Mouse (Mus musculus) cerebral cortex, adult 2 months (tissue): ENCODE data around the gene Jagn1.

ENCODE experiments used
- WGBS: fragments of 180-500 bp; shearing (Covaris S2); methylation state at CpG from one replicate; pipeline ENCODE4 v1.1.7; 2018; 5-methylcytosine and 5-hydroxymethylcytosine counted together

The Jagn1 gene

GRCm38 (mm10) chr6:113442442-113443090 is at the start of gene Jagn1:
TSS of gene Jagn1 (plus strand) at chr6:113442569.
- under 1% methylated on average over 45 of the region's 45 CpGs for WGBS

DNA sequence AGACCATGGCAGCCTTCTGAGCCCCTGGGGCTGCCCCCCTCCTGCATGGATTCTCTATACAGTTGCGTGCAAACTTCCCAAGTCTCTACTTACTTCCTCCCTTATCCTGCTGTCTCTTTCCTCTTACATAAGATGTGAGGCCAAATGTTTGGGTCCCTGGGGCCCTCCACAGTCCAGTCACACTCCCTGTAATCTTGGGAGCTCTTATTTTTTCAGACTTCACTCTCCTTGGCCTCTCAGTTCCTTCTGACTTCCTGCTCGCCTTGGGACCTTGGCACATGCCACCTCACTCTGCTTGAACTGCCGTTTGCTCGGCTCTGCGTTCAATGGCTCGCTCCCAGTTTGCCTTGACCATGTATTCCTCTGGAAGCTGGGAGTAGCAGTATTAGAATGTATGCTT is 48.4 kb upstream of the Jagn1 start:
- 72% methylated on average over 6 of the region's 6 CpGs for WGBS

DNA sequence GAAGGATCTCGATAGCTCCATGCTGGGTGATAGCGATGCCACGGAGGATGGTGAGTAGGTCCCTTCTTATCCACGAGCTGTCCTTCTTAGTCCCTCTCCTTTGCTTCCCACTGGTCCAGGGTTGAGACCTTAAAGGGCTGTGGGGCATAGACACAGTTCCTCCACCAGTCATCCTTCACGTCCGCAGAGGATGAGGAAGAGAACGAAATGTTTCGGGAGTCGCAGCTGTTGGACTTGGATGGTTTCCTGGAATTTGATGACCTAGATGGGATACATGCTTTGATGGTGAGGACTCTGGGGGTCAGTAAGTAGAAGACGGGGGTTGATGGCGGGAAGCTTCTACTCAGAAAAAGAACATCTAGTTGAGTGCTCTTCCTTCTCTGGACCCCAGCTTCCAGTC is 47.6 kb upstream of the Jagn1 start:
- WGBS, result 85% methylated on average over 11 of the region's 11 CpGs

DNA sequence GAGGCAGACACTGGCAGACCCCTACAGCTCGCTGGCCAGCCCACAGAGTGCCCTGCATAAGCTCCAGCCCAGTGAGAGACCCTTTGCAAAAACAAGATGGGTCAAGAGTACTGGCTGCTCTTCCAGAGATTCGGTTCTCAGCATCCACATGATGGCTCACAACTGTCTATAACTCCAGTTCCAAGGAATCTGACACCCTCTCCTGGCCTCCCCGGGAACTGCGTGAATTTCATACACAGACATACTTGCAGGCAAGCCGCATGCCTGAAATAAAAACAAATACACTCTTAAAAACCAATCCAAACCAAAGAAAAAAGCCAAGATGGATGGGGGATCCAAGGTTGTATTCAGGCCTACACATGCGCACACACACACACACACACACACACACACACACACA is 46.9 kb upstream of the Jagn1 start:
- 94% methylated on average over 6 of the region's 6 CpGs for WGBS

DNA sequence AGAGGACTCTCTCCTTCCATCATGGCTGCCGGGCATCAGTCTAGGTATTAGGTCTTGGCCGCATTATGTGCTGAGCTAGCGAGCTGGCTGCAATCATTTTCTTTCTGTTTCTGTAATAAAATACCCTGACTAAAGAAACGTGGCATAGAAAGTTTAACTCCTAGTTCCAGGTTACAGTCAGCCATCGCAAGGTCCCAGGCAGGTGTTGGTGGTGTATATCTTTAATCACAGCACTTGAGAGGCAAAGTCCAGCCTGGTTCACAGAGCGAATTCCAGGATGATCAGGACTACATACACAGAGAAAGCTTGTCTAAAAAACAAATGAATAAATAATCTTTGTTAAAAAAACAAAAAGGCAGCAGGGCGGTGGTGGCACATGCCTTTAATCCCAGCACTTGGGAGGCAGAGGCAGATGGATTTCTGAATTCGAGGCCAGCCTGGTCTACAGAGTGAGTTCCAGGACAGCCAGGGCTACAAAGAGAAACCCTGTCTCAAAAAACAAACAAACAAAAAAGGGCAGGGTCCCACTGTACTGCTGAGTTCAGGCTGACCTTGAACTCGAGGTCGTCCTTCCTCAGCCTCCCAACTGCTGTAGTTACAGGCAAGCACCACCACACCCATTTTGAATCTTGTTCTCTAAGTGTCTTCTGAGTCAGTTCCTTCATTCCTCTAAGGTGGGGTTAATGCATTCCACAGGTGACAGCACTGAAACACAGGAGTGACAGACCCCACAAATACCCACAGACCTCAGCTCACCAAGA is 45.9 kb upstream of the Jagn1 start:
- WGBS, result 91% methylated on average over 10 of the region's 10 CpGs

DNA sequence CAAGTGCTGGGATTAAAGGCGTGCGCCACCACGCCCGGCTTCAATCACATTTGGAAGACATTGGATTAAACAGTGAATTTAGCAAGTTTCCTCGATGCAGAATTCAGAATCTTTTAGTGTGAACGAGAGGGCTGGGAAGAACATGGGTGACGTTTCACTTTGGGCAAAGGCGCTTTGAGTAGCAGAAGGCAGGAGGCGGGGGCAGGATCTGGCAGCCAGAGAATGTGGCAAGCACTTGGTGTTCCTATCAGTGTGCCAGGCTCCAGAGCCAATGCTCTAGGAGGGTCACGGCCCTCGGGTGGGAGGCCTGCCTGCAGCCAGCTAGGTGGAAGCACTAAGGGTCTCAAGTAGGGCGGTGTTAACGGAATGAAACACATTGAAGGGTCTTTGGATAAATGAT is 40.3 kb upstream of the Jagn1 start:
- WGBS, result 69% methylated on average over 13 of the region's 13 CpGs

- 73% methylated on average over 12 of the region's 12 CpGs for WGBS
Measured at GRCm38 (mm10) chr6:113404649-113405448, 37.5 kb upstream of the Jagn1 start.

DNA sequence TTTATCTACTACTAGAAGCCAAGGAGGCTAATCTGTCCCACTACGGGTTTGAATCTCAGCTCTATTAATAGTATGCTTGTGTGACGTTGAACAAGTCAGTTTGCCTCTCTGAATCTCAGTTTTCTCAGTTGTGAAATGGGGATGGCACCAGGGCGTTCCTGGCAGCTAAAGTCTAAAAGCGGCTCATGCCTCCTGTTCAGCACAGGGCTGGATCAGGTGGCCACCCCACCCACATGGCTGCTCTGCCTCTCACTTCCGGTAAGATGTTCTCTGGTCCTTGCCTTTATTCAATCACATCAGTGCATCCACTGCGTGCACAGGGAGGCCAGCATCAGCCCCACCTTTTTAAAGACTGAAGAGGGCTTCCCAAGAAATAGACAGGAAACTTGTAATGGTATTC is 36.9 kb upstream of the Jagn1 start:
- WGBS, result 55% methylated on average over 6 of the region's 6 CpGs

- 75% methylated on average over 9 of the region's 9 CpGs for WGBS
Measured at GRCm38 (mm10) chr6:113406683-113407082, 35.7 kb upstream of the Jagn1 start.

DNA sequence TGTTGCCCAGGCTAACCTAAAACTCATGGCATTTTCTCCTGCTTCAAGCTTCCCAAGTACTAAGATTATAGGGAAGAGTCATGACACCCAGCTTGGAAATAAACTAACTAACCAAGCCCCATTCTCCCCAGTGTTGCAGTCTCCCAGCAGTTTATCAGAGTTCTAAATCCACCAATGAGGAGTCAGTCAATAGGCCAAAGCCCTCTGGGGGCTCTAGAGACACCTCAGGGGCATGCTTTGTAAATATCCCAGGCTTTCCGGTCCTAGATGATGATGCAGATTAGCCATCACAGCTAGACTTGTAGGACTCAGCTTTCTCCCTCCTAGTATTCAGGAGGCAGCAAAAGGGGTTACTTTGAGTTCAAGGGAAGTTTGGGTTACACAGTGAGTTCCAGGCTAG is 32.4 kb upstream of the Jagn1 start:
- 85% methylated on average over 1 of the region's 1 CpGs for WGBS

DNA sequence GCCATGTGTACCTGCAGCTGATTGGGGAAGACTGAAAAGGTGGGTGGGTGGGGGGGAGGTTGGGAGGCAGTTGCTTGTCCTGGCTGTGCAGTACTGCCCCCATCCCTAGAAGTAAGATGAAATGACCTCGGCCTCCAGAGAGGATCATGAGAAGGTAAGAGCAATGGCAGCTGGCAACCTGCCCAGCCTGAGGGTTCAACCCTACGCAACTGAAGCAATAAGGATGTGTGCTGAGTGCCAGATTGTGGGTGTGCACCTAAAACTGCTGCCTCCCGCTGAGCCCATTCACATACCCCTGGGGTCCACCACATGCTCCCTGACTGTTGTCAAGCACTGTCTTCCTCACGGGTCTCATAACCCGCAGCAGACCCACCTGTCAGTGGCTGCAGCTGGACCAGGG is 26.0 kb upstream of the Jagn1 start:
- WGBS, result 62% methylated on average over 5 of the region's 5 CpGs

DNA sequence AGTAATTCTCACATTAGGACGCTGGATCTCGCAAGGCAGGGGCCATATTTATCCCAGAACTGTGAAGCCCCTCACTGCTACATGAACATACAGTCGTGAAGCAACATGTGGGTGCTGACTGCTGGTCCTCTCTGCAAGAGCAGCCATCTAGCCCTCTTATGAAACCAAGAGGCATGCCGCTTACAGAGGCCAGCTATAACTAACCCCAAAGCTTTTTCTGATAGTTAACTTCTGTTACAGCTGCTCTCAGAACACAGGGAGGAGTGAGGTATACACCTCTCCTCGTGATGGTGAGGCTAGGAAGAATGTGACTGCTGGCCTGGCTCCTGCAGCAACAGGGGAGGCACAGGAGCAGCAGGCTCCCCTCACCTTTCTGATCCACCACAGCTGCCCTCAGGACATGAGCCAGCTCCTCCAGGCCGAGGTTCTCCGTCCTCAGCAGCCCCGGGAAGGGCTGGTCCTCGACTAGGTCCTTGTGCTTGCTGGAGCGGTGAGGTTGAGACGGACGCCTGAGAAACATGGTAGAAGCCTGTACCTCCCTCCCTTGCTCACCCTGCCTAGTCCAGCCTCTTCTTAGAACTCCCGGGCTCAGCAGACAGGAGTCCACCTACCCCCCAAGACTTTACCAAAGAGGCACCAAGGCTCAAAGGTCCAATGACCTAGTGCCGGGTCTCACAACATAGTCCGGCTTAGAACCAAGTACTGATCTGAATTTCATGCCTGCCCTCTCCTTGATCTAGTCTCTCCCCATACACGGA is 23.7 kb upstream of the Jagn1 start:
- 6% methylated on average over 16 of the region's 16 CpGs for WGBS

- under 1% methylated on average over 25 of the region's 25 CpGs for WGBS
Measured at GRCm38 (mm10) chr6:113419199-113419587, 23.2 kb upstream of the Jagn1 start, which contains the start of gene Rpusd3. TSS of gene Rpusd3 (minus strand) at chr6:113419340.

DNA sequence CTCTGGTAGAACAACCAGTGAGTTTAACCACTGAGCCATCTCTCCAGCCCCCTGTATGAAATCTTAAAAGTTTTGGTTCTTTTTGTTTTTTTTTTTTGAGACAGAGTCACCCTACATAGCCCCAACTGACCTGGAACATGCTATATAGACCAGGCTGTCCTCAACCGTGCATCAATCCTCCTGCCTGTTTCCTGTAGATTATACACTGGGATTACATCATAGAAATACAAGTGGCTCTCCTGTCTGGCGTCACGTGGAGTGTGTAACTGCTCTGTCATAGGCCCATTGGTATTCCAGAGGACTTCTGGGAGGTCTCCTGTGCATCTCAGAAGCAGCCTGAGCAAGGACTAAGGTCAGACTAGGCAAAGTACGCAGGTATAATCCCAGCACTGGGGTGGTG is 19.4 kb upstream of the Jagn1 start:
- WGBS, result 71% methylated on average over 4 of the region's 4 CpGs

- WGBS, result 89% methylated on average over 7 of the region's 7 CpGs
Measured at GRCm38 (mm10) chr6:113424187-113424586, 18.2 kb upstream of the Jagn1 start.

DNA sequence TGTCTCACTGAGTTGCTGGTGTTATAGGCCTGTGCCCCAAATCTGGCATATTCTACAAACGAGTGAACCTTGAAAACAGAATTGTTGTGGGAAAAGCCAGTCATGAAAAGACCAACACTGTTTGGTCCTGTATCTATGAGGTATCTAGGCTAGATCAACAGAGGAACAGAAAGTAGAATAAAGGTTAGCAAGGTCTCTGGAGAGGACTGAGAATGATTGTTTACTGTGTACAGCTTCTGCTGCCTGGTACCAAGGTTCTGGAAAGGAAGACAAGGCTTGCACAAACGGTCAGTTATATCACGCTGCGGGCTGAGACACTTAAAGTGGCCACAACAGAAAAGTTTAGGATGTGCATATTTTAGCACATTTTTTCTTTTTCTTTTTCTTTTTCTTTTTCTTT is 15.7 kb upstream of the Jagn1 start:
- 90% methylated on average over 4 of the region's 4 CpGs for WGBS

GRCm38 (mm10) chr6:113427397-113427796 is 15.0 kb upstream of the Jagn1 start:
- 61% methylated on average over 3 of the region's 3 CpGs for WGBS

- 97% methylated on average over 16 of the region's 16 CpGs for WGBS
Measured at GRCm38 (mm10) chr6:113428006-113428405, 14.4 kb upstream of the Jagn1 start.

DNA sequence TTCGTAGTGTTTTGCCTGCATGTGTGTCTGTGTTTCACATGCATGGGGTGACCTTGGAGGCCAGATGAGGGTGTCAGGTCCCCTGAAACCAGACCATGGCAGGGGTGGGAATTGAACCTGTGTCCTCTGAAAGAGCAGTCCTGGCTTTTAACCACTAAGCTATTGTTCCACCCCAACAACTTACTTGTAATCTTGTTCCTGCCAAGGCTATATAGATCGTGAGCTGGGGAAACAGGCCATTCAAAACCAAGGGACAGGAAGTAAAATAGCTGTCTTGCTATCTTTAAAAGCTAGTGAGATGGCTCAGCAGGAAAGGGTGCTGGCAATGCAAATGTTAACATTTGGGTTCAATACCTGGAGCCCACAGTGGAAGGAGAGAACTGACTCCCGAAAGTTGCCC is 12.4 kb upstream of the Jagn1 start:
- 83% methylated on average over 3 of the region's 3 CpGs for WGBS

DNA sequence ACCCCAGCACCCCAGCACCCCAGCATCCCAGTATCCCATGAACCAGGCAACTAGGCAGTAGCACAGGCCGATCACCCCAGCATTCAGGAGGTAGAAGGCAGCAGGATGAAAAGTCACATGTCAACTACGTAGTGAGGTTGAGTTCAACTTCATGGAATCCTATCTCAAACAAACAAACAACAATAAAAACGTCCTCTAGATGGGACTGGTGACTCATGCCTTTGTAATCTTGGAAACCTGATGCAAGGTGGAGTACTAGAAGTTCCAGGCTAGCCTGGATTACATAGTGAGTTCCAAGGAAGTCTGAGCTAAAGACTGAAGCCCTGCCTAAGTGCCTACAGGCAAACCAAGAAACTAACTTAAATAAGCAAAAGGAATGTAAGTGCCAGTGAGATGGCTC is 11.5 kb upstream of the Jagn1 start:
- 67% methylated on average over 3 of the region's 3 CpGs for WGBS

- 46% methylated on average over 3 of the region's 3 CpGs for WGBS
Measured at GRCm38 (mm10) chr6:113431801-113432200, 10.6 kb upstream of the Jagn1 start.

- 61% methylated on average over 3 of the region's 3 CpGs for WGBS
Measured at GRCm38 (mm10) chr6:113433661-113434060, 8.7 kb upstream of the Jagn1 start.
